Mouse (Mus musculus): Measurements from ENCODE around the gene Gdf5.
"Not testable (repeated sequence)": the region's sequence is repeated elsewhere in the genome, so short reads cannot be mapped to it uniquely, and the experiment has no call there.

Gene Gdf5

DNA sequence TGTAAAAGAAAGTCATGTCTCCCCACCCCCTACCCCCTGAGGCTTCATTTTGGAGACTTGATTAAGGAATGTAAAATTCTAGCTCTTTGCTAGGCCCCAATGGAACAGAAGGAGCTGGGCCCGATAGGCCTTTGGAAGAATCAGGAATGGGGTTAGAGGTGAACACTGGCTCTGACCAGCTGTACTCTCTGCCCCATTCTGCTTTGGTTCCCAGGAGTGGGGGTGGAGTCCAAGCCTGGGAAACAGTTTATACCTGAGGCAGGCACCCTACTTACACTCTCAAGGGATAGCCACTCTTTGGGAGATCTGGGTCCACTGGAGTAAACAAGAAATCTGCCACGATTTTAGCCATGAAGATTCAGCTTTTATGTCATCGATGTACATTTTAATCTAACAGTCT, 4.5 kb downstream of the Gdf5 start, which contains the start of gene Gm15557:
Gene Gm15557 (plus strand): TSS at position 48 of the 400 bp plus-strand sequence.
- no peak for DNase-seq

DNA sequence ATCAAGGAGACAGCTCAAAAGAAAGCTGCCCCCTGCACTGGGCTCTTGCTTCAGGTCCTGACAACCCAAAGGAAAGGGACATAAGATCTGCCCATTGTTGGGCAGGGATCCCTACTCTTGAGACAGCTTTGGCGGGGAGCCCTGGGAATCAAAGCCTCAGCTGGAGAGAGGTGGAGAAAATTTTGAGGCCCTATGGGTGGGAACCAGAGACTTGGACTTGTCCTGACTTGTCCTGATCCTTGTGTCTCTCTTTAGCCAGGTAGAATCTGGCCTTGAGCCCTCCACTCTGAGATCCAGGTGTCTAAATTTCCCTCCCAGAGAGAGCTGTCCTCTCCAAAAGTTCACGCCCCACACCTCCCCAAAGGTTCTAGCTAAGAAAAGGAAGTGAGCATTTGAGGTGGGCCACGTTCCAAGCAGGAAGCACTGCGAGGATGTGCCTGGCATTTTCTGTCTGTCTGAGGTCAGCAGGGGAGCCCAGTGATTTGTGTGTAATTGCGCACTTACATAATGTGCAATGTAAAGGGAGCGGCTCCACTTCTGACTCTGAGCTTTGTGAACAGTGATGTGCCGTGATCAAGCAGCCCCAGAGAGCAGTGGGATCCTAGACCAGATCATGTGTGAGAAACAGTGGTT, 5.2 kb downstream of the Gdf5 start:
- DNase-seq: no peak

DNA sequence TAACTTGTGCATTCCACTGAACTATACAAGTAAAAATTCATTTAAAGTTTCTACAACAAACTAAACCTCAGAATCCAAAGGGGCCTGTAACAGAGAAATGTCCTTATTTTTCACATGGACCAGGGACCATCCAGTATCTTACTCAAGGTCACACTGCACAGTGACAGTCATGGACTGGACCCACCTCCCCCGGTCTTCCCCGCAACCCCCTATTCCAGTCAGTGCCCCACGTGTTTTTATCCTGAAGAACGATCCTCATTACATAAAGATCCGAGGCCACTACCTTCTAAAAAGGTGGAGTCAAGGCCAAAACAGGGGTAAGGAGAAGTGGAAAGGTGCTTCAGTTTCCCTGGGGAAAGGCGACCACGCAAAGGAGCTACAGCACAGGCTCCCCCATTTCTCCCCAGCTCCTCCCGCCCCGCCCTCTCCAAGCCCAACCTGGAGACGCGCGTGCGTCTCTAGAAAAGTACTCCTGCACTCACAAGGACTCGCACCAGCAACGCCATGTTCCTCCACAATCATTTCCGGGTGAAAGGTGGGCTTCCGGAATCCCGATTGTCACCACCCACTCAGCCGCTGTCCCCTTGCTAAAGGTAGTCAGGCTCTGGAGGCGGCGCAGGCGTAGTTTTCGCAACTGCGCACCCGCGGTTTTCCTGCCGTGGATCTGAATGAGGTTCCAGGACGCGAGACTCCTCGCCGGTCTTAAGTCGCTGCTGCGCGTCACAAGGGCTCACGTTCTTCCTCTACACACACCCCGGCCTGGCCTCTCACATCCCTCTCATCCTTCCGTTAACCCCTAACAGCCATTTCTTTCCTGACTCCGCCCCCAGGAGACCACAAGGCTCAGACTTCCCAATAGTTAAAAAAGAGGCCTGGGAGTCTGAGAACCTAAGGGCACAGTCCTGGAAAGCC, 15.4 kb downstream of the Gdf5 start, which contains the start of gene Uqcc1:
Gene Uqcc1 (minus strand): TSS at position 780 of the 912 bp plus-strand sequence.
- DNase-seq: peak; percentile 91

DNA sequence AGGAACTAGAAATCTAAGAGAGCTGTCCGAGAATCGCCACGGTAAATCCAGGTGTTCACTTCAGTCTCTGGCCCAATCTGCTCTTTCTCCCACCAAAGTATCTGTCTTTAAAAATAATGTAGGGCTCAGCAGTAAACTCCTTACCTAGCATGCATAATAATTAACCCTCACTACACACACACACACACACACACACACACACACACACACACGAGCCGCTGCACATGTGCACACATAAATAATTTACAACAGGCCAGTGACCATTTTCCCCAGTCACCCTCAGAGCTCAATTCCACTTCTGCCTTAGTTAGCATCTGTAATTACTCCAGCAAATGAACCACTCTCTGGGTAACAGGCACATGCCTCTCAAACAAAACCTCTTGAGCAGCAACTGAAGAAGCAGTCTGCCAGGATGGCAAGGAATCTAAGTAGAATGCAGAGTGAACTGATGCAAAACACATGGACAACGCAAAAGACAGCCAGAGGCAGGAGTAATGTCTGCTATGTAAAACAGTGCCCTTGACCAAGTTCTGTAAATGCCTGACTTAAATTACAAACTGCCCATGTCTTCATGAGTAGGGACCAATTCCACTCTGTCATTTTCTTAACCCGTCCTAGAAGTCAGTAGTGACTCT, 16.3 kb downstream of the Gdf5 start:
- DNase-seq: no peak

DNA sequence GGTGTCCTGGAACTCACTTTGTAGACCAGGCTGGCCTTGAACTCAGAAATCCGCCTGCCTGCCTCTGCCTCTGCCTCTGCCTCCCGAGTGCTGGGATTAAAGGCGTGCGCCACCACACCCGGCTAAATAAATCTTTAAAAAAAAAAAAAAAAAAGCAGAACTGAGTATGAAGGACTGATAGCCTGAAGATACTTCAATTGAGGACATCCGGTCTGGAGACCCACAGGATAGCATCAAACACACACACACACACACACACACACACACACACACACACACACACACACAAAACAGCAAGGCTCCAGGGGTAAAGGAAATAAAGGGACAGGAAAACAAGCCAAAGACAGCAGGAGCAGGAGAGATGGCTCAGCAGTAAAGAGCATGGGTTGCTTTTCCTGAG, 20.0 kb downstream of the Gdf5 start:
- DNase-seq: not testable (repeated sequence)

DNA sequence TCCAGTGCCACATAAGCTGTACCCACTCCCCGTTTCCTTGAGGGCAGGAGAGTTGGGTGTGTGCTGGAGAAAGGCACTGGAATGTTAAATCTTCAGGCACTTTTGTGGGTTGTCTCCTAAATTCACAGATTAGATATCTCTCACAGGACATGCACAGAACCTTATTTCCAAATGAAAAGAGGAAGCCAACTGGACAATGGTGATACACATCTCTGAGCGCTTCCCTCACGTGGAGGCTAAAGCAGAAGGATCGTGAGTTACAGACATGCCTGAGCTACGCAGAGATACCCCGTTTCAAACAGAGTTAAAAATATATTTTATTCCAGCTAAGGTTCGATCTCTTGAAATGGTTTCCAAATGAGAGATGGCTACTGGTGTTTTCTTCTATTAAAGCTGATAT, 22.0 kb downstream of the Gdf5 start:
- no peak for DNase-seq

DNA sequence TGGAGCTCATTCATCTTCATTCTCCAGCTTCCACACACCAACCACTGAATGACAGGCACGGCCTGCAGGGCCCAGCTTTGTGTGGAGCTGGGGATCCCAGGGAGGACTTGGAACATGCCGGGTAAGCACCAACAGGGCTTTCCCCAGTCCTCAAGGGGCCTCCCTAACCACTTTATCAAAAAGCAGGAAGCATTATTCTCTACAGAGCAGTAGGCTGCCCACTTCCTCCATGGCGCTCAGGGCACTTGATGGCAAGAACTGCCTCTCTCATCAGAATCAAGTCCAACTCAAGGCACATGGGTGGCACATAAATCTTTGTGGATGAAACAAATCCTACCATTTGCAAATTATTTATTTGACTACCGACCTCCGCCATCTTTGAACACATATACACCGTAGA, 30.5 kb downstream of the Gdf5 start:
- no peak for DNase-seq

- DNase-seq: no peak
Measured at GRCm38 (mm10) chr2:155903632-155904008, 41.5 kb downstream of the Gdf5 start.

DNA sequence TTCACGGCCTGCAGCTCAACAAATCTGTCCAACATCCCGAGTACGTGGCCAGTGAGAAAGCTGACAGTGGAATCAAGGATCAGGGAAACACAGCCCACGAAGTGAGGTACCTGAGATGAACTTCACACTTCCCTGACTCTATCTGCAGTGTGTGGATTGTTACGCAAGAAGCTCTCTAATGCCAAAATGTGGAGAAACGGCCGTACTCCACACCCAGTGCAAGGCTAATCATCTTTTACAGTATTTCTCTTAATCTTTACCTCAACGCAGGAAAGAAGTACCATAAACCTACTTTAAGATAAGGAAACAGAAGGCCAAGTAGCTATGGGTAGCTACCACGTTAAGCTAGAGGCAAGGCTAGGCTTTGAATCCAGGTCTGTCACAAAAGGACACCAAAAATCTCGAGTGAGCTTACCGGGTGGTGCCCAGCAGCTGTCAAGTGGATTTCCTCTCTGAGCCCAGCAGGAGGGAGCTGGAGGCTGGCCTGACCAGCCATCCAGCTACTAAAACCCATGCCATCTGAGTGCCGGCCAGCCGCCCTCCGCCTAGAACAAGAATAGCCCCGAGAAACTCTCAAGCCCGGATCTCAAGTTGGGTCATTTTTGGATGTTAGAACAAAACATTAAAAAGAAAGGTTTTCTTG, 42.1 kb downstream of the Gdf5 start:
- no peak for DNase-seq

DNA sequence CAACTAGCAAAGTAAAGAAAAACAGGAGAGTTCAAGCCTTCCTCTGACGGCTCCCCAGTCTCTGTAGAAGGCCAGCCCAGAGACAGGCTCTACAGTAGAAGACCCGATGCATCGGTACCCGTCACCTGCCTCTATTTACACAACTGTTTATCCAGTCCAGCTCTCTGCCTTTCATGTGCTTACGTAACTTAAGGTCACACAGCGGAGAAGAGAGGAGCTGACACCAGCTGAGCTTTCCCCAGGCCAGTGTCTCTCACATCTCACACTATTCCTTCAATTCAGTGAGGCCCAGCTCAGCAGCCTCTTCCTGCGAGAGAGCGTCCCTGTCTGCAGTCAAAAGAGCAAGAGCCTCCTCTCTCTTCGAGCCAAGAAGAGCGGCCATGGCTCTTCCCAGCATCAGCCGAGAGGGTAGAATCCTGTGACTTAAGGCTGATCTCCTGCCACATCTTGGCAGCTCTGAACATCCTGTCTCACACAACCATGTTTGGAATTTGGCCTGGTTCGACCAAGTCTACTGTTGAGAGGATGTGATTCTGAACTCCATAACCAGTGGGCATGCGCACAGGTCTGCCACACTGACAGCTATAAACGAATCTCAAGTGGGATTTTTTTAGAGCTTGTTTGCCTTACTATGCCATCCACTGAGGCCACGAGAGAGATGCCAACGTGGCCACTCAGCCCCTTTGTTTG, 50.0 kb downstream of the Gdf5 start:
- no peak for DNase-seq

DNA sequence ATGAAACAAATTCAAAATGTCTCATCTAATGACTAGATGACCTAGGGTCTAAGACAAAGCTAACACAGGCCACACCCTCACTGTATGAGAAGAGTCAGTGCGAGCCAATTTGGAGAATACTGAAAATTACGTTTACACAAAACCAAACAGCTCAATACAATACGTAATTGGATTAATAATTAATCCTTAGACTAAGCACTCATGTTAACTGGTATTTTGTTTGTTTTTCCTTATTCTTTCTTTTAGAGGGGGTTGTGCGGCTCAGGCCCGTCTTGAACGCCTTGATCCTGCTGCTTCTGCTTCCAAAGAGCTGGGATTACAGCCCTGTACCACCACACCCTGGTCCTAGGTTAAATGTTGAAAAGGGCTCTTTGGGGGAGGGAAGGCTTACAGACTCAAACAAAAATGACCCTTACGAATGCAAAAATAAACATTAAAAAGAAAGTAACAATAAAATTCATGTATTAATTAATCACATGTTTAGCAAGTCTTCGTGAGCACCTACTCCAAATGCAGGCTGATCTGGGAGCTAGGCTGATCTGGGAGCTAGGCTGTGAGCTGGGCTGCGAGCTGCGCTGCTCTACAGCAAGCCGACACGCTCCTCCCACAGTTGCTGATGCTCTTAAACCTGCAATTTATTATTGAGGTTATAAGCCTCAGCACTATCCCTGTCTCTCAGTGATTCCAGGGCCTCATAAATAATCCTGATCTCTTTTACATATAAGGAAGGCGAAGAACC, 50.7 kb downstream of the Gdf5 start:
- DNase-seq: no peak

All from right cerebral cortex, postnatal 4 days (tissue).